Mouse (Mus musculus) midbrain, embryonic 15.5 days (tissue): ENCODE results near the gene Gm21149. TPM values are rescaled to one million over a fixed set of nuclear protein-coding genes. Genes with fewer than 3 reads are reported as not detected.
A peak's percentile ranks its signal among the peaks of the same experiment; 100 is the strongest.
"Not testable (repeated sequence)": the region's sequence is repeated elsewhere in the genome, so short reads cannot be mapped to it uniquely, and the experiment has no call there.

Source experiments
- ATAC-seq: fragments of 200-750 bp; cut with Nextera tagmentation; replicated peaks from 2 replicates; pipeline ENCODE4 v1.8.0; 2017; ENCODE audit warnings: moderate TSS enrichment
- H3K27ac ChIP-seq: fragments of 300-500 bp; sonication (generic); 2 replicates; pipeline ENCODE4 v1.5.1; 2015; ENCODE audit warnings: mild to moderate bottlenecking, inconsistent platforms
- H3K27me3 ChIP-seq: fragments of 300-500 bp; sonication (generic); replicated peaks from 2 replicates; pipeline ENCODE4 v1.6.1; 2015; ENCODE audit warnings: inconsistent platforms
- H3K36me3 ChIP-seq: fragments of 300-500 bp; sonication (generic); replicated peaks from 2 replicates; pipeline ENCODE4 v1.6.1; 2015; ENCODE audit warnings: inconsistent platforms
- H3K4me1 ChIP-seq: fragments of 300-500 bp; sonication (generic); 2 replicates; pipeline ENCODE4 v1.6.1; 2015; ENCODE audit warnings: inconsistent platforms
- H3K4me2 ChIP-seq: fragments of 300-500 bp; sonication (generic); 2 replicates; pipeline ENCODE4 v1.6.1; 2015; ENCODE audit warnings: inconsistent platforms, mild to moderate bottlenecking, moderate library complexity
- H3K4me3 ChIP-seq: fragments of 300-500 bp; sonication (generic); 2 replicates; pipeline ENCODE4 v1.5.1; 2015; ENCODE audit warnings: mild to moderate bottlenecking, inconsistent platforms
- H3K9ac ChIP-seq: fragments of 300-500 bp; sonication (generic); 2 replicates; pipeline ENCODE4 v1.6.1; 2015; ENCODE audit warnings: mild to moderate bottlenecking, inconsistent platforms
- H3K9me3 ChIP-seq: fragments of 300-500 bp; sonication (generic); 2 replicates; pipeline ENCODE4 v1.6.1; 2016; ENCODE audit warnings: inconsistent platforms
- WGBS: fragments of 180-500 bp; shearing (Covaris S2); methylation state at CpG from one replicate; pipeline ENCODE4 v1.1.7; 2015; ENCODE audit warnings: mixed read lengths; 5-methylcytosine and 5-hydroxymethylcytosine counted together
- polyA plus RNA-seq: library from polyadenylated mRNA; unstranded; fragments of >200 nt; fragmentation: Nextera tagmentation; extraction: Ambion mirVana; gene quantifications from 2 replicates; pipeline ENCODE4 v1.2.1, GENCODE M21; 2015

Gene Gm21149
- polyA plus RNA-seq, result not detected in 2 replicates

- WGBS, result 55% methylated on average over 1 of the region's 1 CpGs
- not testable (repeated sequence) for H3K4me2 ChIP-seq, H3K36me3 ChIP-seq, H3K27me3 ChIP-seq, H3K4me3 ChIP-seq, H3K4me1 ChIP-seq, ATAC-seq, H3K27ac ChIP-seq, H3K9ac ChIP-seq
- H3K9me3 ChIP-seq, result peaks cover 17% of the 10 kb centered on the region
These were observed at the start of gene Gm21149 for GRCm38 (mm10) chr5:15476423-15476822. Gene Gm21149 (minus strand): TSS chr5:15476523.

- H3K4me3 ChIP-seq, H3K27me3 ChIP-seq, H3K9ac ChIP-seq, ATAC-seq, H3K27ac ChIP-seq, H3K36me3 ChIP-seq, H3K4me2 ChIP-seq, H3K4me1 ChIP-seq: not testable (repeated sequence)
- H3K9me3 ChIP-seq, result peaks cover 12% of the 10 kb centered on the region
These were observed 46.1 kb upstream of the Gm21149 start for GRCm38 (mm10) chr5:15522470-15522869.

DNA sequence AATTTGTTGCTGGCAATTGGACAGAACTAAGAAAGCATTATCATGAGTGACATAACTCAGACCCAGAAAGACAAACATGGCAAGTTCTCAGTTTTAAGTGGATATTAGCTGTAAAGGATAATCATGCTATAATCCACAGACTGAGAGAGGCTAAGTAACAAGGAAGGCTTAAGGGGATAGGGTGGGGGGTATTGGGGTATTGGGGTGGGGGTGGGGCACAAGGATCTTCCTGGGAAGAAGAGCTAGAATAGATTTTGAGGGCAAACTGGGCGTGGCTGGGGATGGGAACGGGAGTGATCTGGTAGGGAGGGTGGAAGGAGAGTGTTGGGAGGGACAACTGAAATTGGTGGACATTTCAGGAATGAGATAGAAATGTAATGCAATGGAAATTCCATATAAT lies 45.7 kb upstream of the Gm21149 start:
- not testable (repeated sequence) for ATAC-seq, H3K27ac ChIP-seq, H3K4me2 ChIP-seq, H3K4me3 ChIP-seq, H3K4me1 ChIP-seq, H3K36me3 ChIP-seq, H3K27me3 ChIP-seq, H3K9ac ChIP-seq
- H3K9me3 ChIP-seq, result peaks cover 10% of the 10 kb centered on the region
- WGBS, result 44% methylated on average over 2 of the region's 2 CpGs

GRCm38 (mm10) chr5:15520418-15520817 lies 44.1 kb upstream of the Gm21149 start:
- not testable (repeated sequence) for H3K36me3 ChIP-seq, H3K27ac ChIP-seq, H3K9ac ChIP-seq, H3K27me3 ChIP-seq, H3K9me3 ChIP-seq, H3K4me1 ChIP-seq, H3K4me3 ChIP-seq, ATAC-seq, H3K4me2 ChIP-seq
- 23% methylated on average over 5 of the region's 5 CpGs for WGBS

GRCm38 (mm10) chr5:15517150-15517549 lies 40.8 kb upstream of the Gm21149 start:
- ATAC-seq, H3K27ac ChIP-seq, H3K4me3 ChIP-seq, H3K9me3 ChIP-seq, H3K4me2 ChIP-seq, H3K9ac ChIP-seq, H3K36me3 ChIP-seq, H3K4me1 ChIP-seq, H3K27me3 ChIP-seq: not testable (repeated sequence)
- WGBS, result 77% methylated on average over 2 of the region's 2 CpGs

GRCm38 (mm10) chr5:15512236-15512635 lies 35.9 kb upstream of the Gm21149 start:
- H3K36me3 ChIP-seq, H3K27ac ChIP-seq, H3K4me2 ChIP-seq, H3K4me1 ChIP-seq, ATAC-seq, H3K9ac ChIP-seq, H3K4me3 ChIP-seq, H3K27me3 ChIP-seq: not testable (repeated sequence)
- WGBS, result 67% methylated on average over 3 of the region's 3 CpGs
- H3K9me3 ChIP-seq, result peaks cover 28% of the 10 kb centered on the region

DNA sequence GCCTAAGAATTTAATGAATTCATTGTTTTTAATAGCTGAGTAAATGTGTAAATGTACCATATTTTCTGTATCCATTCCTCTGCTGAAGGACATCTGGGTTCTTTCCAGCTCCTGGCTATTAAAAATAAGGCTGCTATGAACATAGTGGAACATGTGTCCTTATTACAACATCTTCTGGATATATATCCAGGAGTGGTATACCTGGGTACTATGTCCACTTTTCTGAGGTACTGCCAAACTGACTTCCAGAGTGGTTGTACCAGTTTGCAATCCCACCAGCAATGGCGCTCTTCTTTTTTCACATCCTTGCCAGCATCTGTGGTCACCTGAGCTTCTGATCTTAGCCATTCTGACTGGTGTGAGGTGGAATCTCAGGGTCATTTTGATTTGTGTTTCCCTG lies 33.6 kb upstream of the Gm21149 start:
- H3K36me3 ChIP-seq, H3K27me3 ChIP-seq, H3K27ac ChIP-seq, ATAC-seq, H3K4me3 ChIP-seq, H3K9ac ChIP-seq, H3K4me2 ChIP-seq, H3K4me1 ChIP-seq: not testable (repeated sequence)
- peaks cover 35% of the 10 kb centered on the region for H3K9me3 ChIP-seq
- WGBS, result 79% methylated on average over 1 of the region's 1 CpGs

DNA sequence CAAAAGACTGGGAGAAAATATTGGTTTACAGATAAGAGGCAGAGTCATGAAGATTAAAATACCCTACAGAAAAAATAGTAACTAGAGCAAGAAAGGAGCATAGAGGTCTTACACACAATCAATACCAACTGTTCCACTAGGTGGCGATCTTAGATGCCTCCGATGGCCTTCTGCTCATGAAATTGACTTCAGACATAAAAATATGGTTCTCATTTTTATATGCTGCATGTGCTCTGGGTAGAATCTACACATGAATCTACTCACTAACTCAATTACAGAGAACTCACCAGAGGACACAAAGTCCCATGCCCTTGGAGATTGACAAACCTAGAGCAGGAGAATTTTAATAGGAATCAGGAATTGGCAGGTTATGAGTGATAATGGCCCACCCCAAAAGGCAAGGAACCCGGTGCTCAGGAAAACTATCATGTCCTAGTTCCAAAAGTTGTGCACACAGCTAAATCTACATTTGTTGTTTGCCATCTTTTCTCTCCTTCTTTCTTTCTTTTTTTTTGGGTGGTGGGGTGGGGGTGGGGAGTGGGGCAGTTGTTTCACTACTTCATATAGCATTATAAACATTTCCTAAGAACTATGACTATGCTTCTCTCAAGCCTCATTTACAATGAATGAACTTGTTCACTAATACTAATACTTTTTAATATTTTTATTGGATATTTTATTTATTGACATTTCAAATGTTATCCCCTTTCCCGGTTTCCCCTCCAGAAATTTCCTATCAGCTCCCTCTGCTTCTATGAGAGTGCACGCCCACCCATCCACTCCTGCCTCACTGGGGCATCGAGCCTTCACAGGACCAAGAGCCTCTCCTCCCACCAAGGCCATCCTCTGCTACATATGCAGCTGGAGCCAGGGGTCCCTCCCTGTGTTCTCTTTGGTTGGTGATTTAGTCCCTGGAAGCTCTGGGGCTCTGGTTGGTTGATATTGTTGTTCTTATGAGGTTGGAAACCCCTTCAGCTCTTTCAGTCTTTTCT lies 32.4 kb upstream of the Gm21149 start:
- H3K4me1 ChIP-seq, H3K4me2 ChIP-seq, H3K27me3 ChIP-seq, H3K4me3 ChIP-seq, H3K9ac ChIP-seq, H3K27ac ChIP-seq, ATAC-seq, H3K36me3 ChIP-seq: not testable (repeated sequence)
- WGBS, result 70% methylated on average over 6 of the region's 6 CpGs
- H3K9me3 ChIP-seq, result peaks cover 35% of the 10 kb centered on the region

DNA sequence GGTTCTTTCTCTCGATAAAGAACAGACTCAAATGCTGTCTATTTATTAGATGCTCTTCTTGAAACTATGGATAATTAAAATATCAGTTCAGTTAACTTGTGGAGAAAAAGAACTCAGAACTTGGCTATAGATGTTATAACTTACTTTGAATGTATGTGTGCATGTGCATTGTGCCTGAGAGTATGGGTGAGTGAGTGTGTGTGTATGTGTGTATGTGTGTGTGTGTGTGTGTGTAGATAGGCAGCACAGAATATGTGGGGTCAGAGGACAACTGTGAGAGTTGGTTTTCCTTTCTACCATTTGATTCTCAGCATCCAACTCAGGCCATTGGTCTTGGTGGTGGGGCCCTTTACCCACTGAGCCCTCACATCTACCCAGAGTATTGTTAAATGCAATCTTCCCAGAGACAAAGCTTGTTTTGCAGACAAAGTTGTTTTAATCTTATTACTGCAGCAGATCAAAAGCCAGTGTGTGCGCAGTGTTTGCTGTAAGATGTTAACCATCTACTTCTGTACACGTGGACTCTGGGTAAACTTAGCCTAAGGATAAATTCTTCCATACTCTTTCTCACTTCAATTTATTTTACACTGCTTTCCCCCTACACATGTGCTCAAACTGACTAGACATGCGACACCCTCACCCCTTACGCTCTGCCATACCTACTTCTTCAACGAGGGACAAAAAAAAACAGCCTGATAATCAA lies 31.6 kb upstream of the Gm21149 start:
- WGBS, result 63% methylated on average over 6 of the region's 6 CpGs

GRCm38 (mm10) chr5:15507309-15507619 lies 30.9 kb upstream of the Gm21149 start:
- H3K27ac ChIP-seq, result no peak overlapping the region
- 71% methylated on average over 3 of the region's 3 CpGs for WGBS
- no peak overlapping the region for H3K9ac ChIP-seq
- H3K27me3 ChIP-seq, result no peaks in the 10 kb centered on the region
- ATAC-seq, result peak; percentile 50; the same call in 1 of the 2 replicates
- H3K4me3 ChIP-seq, result 0 out of 2 replicates have a peak overlapping the region, but pooled peaks have one; percentile 25
- no peaks in the 10 kb centered on the region for H3K36me3 ChIP-seq
- no peaks in the 10 kb centered on the region for H3K4me1 ChIP-seq
- H3K4me2 ChIP-seq, result no peak overlapping the region
- peaks cover 34% of the 10 kb centered on the region for H3K9me3 ChIP-seq

More for the DNA sequence above, 31.6 kb upstream of the Gm21149 start:
- H3K9me3 ChIP-seq, result peaks cover 33% of the 10 kb centered on the region
- peak; percentile 62; the same call in 1 of the 2 replicates for ATAC-seq
- H3K4me2 ChIP-seq, H3K36me3 ChIP-seq, H3K27me3 ChIP-seq, H3K4me1 ChIP-seq, H3K9ac ChIP-seq, H3K27ac ChIP-seq, H3K4me3 ChIP-seq: not testable (repeated sequence)

DNA sequence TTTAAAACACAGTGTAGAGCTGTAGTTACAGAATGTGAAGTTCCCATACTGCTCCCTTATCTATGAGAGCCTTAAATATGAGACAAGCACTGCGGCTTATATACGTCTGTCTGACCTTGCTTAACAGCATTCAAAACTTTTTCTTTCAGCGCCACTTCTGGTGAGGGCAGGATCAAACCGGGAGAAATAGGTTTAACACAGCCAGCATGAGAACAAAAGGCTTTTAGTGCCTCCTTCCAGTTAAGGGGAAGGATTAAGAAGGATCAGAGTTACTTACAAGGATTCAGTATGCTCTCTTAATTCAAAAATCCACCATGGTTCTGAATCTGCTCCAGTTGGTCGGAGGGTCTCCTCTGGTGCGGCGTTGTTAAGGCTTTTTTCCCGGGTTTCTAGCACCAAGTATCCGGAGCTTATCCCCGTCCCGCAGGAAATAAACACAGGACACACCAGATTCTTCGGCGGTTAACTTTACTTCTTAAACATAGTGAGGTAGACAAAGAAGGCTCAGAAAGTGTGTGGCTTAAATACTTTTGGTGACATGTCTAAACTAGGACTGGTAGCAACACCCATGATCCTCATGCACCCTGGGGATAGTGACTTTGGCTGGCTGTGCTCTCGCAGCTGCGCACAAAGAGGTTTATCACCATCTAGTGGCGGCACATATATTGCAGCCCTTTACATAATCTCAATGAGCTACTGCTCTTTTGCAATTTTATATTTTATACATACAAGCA lies 30.4 kb upstream of the Gm21149 start:
- H3K27me3 ChIP-seq, result no peaks in the 10 kb centered on the region
- peaks cover 31% of the 10 kb centered on the region for H3K9me3 ChIP-seq
- peak overlapping the region; percentile 25 for H3K4me3 ChIP-seq
- WGBS, result 43% methylated on average over 16 of the region's 16 CpGs
- peak; percentile 89 for ATAC-seq
- no peaks in the 10 kb centered on the region for H3K4me1 ChIP-seq
- peak overlapping the region; percentile 25 for H3K4me2 ChIP-seq
- H3K27ac ChIP-seq, result no peak overlapping the region
- H3K9ac ChIP-seq, result no peak overlapping the region
- no peaks in the 10 kb centered on the region for H3K36me3 ChIP-seq

- ATAC-seq, result peak; percentile 75
- WGBS, result 30% methylated on average over 5 of the region's 5 CpGs
- not testable (repeated sequence) for H3K4me3 ChIP-seq, H3K27me3 ChIP-seq, H3K36me3 ChIP-seq, H3K9ac ChIP-seq, H3K4me2 ChIP-seq, H3K27ac ChIP-seq, H3K4me1 ChIP-seq
- peaks cover 15% of the 10 kb centered on the region for H3K9me3 ChIP-seq
These were observed 22.6 kb upstream of the Gm21149 start for GRCm38 (mm10) chr5:15498774-15499400.
